Mouse (Mus musculus): ENCODE data around the gene Prdm1. TPM values are rescaled to one million over a fixed set of nuclear protein-coding genes. Genes with fewer than 3 reads are reported as not detected.

The Prdm1 gene
- polyA plus RNA-seq, 1 experiment from 2014 or later, result 0.15 TPM

GRCm38 (mm10) chr10:44400119-44400518, 128.2 kb downstream of the Prdm1 start:
- no peak overlapping the region for H3K9ac ChIP-seq (replicated peaks)
- TF ChIP-seq EP300 (IDR thresholded peaks at IDR 0.05; ENCODE audit: low read depth) (no peak), CTCF (IDR thresholded peaks at IDR 0.05; ENCODE audit: low read depth) (no peak)
- H3K27me3 ChIP-seq (ENCODE audit: insufficient read depth, low read length), result no peaks in the 10 kb centered on the region
- no peaks in the 10 kb centered on the region for H3K4me1 ChIP-seq (ENCODE audit: insufficient read depth)
- no peak overlapping the region for H3K27ac ChIP-seq (ENCODE audit: low read depth)
- ATAC-seq, result no peak
- 49% methylated on average over 3 of the region's 3 CpGs for WGBS (ENCODE audit: insufficient replicate concordance)
- H3K36me3 ChIP-seq (replicated peaks; ENCODE audit: insufficient read depth, low read length), result no peaks in the 10 kb centered on the region
- no peak overlapping the region for H3K4me3 ChIP-seq (ENCODE audit: low read depth, low read length)
- H3K9me3 ChIP-seq (ENCODE audit: low read length), result no peaks in the 10 kb centered on the region
- no peak overlapping the region for H3K4me2 ChIP-seq (ENCODE audit: low read depth, low read length)
- DNase-seq, result no peak

DNA sequence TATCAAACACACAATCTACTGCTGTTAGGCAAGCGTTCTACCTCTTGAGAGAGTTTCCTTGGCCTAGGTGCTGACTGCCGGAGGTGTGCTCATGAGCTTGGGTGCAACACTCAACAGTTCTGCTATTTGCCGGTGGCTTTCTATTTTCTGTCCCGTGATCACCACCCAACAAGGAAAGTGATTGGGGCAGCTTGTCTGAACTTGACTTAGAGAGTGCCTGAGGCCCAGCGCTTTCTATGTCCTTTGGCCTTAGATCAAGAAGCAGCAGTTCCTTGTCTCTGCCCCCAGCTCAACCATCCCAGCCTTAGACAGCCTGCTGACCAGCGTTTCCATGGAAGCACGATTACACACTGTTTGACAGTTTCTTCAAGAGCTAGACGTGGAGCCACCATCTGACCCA, 135.4 kb downstream of the Prdm1 start:
- DNase-seq (no peak), ATAC-seq (no peak)
- TF ChIP-seq EP300 (IDR thresholded peaks at IDR 0.05; ENCODE audit: low read depth) (no peak), CTCF (IDR thresholded peaks at IDR 0.05; ENCODE audit: low read depth) (no peak)
- WGBS (ENCODE audit: insufficient replicate concordance), result 78% methylated on average over 8 of the region's 8 CpGs
- Histone ChIP-seq H3K9ac (replicated peaks) (no peak overlapping the region), H3K9me3 (ENCODE audit: low read length) (no peaks in the 10 kb centered on the region), H3K36me3 (replicated peaks; ENCODE audit: insufficient read depth, low read length) (no peaks in the 10 kb centered on the region), H3K4me1 (ENCODE audit: insufficient read depth) (no peaks in the 10 kb centered on the region), H3K4me3 (ENCODE audit: low read depth, low read length) (no peak overlapping the region), H3K27me3 (ENCODE audit: insufficient read depth, low read length) (no peaks in the 10 kb centered on the region), H3K4me2 (ENCODE audit: low read depth, low read length) (no peak overlapping the region), H3K27ac (ENCODE audit: low read depth) (no peak overlapping the region)

- DNase-seq (no peak), ATAC-seq (no peak)
- Histone ChIP-seq H3K4me3 (ENCODE audit: low read depth, low read length) (no peak overlapping the region), H3K4me2 (ENCODE audit: low read depth, low read length) (no peak overlapping the region), H3K27ac (ENCODE audit: low read depth) (no peak overlapping the region), H3K4me1 (ENCODE audit: insufficient read depth) (no peaks in the 10 kb centered on the region), H3K36me3 (replicated peaks; ENCODE audit: insufficient read depth, low read length) (no peaks in the 10 kb centered on the region), H3K27me3 (ENCODE audit: insufficient read depth, low read length) (no peaks in the 10 kb centered on the region), H3K9me3 (ENCODE audit: low read length) (no peaks in the 10 kb centered on the region), H3K9ac (replicated peaks) (no peak overlapping the region)
- TF ChIP-seq CTCF (IDR thresholded peaks at IDR 0.05; ENCODE audit: low read depth) (no peak), EP300 (IDR thresholded peaks at IDR 0.05; ENCODE audit: low read depth) (no peak)
- WGBS (ENCODE audit: insufficient replicate concordance), result 47% methylated on average over 12 of the region's 12 CpGs
These were observed 136.6 kb downstream of the Prdm1 start for GRCm38 (mm10) chr10:44391509-44392290.

GRCm38 (mm10) chr10:44390286-44390685, 138.0 kb downstream of the Prdm1 start:
- TF ChIP-seq EP300 (IDR thresholded peaks at IDR 0.05; ENCODE audit: low read depth), result no peak
- no peak for TF ChIP-seq CTCF (IDR thresholded peaks at IDR 0.05; ENCODE audit: low read depth)
- no peaks in the 10 kb centered on the region for H3K27me3 ChIP-seq (ENCODE audit: insufficient read depth, low read length)
- H3K9me3 ChIP-seq (ENCODE audit: low read length), result no peaks in the 10 kb centered on the region
- no peaks in the 10 kb centered on the region for H3K36me3 ChIP-seq (replicated peaks; ENCODE audit: insufficient read depth, low read length)
- H3K9ac ChIP-seq (replicated peaks), result no peak overlapping the region
- no peak overlapping the region for H3K4me2 ChIP-seq (ENCODE audit: low read depth, low read length)
- WGBS (ENCODE audit: insufficient replicate concordance), result 68% methylated on average over 5 of the region's 5 CpGs
- no peak for ATAC-seq
- H3K4me1 ChIP-seq (ENCODE audit: insufficient read depth), result no peaks in the 10 kb centered on the region
- H3K4me3 ChIP-seq (ENCODE audit: low read depth, low read length), result no peak overlapping the region
- DNase-seq, result no peak
- H3K27ac ChIP-seq (ENCODE audit: low read depth), result no peak overlapping the region

DNA sequence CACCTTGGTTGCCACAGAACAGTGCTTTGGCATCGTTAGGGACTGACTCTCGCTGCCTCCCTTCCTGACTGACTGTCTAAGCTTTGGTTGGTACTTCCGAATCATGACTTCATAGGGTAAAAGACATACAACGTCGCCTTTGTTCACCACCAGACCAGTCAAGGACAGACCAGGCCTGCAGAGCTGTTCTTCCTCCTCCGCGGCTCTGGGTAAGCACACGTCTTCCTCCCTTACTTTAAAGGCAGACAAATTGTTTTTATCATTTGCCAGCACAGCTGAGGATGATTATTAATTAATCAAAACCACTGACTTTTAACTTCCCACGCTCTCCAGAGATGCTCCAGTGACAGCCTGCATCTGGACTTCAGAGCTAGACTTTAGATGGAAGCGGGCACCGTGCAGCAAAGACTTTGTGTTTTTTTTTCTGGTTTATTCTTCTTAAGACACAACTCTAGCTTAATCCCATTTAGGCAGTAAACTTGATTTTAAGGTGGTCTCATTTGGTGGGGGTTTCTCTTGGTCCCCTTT, 139.5 kb downstream of the Prdm1 start:
- Histone ChIP-seq H3K27ac (ENCODE audit: low read depth) (no peak overlapping the region), H3K4me1 (ENCODE audit: insufficient read depth) (no peaks in the 10 kb centered on the region), H3K27me3 (ENCODE audit: insufficient read depth, low read length) (no peaks in the 10 kb centered on the region), H3K9me3 (ENCODE audit: low read length) (no peaks in the 10 kb centered on the region), H3K4me3 (ENCODE audit: low read depth, low read length) (no peak overlapping the region), H3K36me3 (replicated peaks; ENCODE audit: insufficient read depth, low read length) (no peaks in the 10 kb centered on the region), H3K9ac (replicated peaks) (no peak overlapping the region), H3K4me2 (ENCODE audit: low read depth, low read length) (no peak overlapping the region)
- no peak for ATAC-seq
- TF ChIP-seq CTCF (IDR thresholded peaks at IDR 0.05; ENCODE audit: low read depth), result no peak
- TF ChIP-seq EP300 (IDR thresholded peaks at IDR 0.05; ENCODE audit: low read depth), result no peak
- 74% methylated on average over 11 of the region's 11 CpGs for WGBS (ENCODE audit: insufficient replicate concordance)
- no peak for DNase-seq

Data from liver, postnatal 0 days (tissue).